ENCODE assay signal across 10 mouse cellular contexts in the genomic region with DNA sequence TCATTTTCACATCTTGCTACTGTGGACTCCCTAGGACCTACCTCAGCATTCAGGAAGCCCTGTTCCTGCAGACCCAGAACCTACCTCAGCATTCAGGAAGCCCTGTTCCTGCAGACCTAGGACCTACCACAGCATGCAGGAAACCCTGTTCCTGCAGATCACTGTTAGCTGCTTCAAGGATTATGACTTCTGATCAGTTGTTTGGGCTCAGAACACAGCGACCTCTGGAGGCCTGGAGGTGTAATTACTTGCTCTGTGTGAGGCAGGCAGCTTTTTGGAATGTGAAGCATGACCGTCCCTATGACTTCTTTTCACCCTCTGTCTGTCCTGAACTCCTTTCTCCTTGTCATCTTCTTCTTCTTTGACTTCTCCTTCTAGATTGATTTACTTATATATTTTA. TPM values are rescaled to one million over a fixed set of nuclear protein-coding genes. Genes with fewer than 3 reads are reported as not detected.
DNase-seq lines count a peak whose midpoint lies in the region; ATAC-seq and TF ChIP-seq lines count a peak whose summit lies in the region.
"Had no signal": no experiment of that assay in that cellular context is flagged by ENCODE, and none has a peak within 500 bp of the region (broad histone marks: within the 10 kb centered on the region; RNA-seq: fewer than 3 reads in every experiment).

No protein-coding gene starts in this region.

- TF ChIP-seq CTCF in hindbrain, postnatal 0 days (IDR thresholded peaks at IDR 0.05; ENCODE audit: low read depth), result peak; percentile 72
- TF ChIP-seq CTCF in bone marrow macrophage, adult 2 months (IDR thresholded peaks at IDR 0.05; ENCODE audit: low read depth, low read length), result peak; percentile 74

- peak; percentile 10 for DNase-seq in hindbrain, postnatal 0 days (ENCODE audit: low spot score)
- DNase-seq in hindbrain, embryonic 14.5 days (ENCODE audit: low spot score), result no peak
- DNase-seq in CD4-positive helper T cell, adult 2 months (ENCODE audit: low read depth, low spot score), result peak; percentile 53
- peak; percentile 46 for DNase-seq in mesoderm, embryonic 11.5 days (ENCODE audit: low read depth, low spot score)
- no peak for DNase-seq in urinary bladder, postnatal 25 days (ENCODE audit: low spot score)
- no peak for DNase-seq in cerebellum, adult 8-10 months
- DNase-seq in adrenal gland, postnatal 4 days (ENCODE audit: low spot score in 2 of 2), result no peak

- H3K36me3 ChIP-seq in hindbrain, postnatal 0 days (ENCODE audit: insufficient read depth, low read length), result no peaks in the 10 kb centered on the region
- H3K36me3 ChIP-seq in hindbrain, embryonic 14.5 days (replicated peaks; ENCODE audit: control insufficient read depth, insufficient read depth), result no peaks in the 10 kb centered on the region

- H3K4me2 ChIP-seq in hindbrain, postnatal 0 days (ENCODE audit: low read depth, low read length), result no peak overlapping the region
- no peak overlapping the region for H3K4me2 ChIP-seq in hindbrain, embryonic 14.5 days (replicated peaks)

- H3K27me3 ChIP-seq in hindbrain, postnatal 0 days (ENCODE audit: insufficient read depth, low read length), result no peaks in the 10 kb centered on the region
- no peaks in the 10 kb centered on the region for H3K27me3 ChIP-seq in hindbrain, embryonic 14.5 days (ENCODE audit: control insufficient read depth, insufficient read depth, low read length)

- WGBS in hindbrain, postnatal 0 days, result 41% methylated on average over 2 of the region's 2 CpGs
- WGBS in hindbrain, embryonic 14.5 days, result 43% methylated on average over 2 of the region's 2 CpGs

- H3K9ac ChIP-seq in hindbrain, postnatal 0 days (replicated peaks; ENCODE audit: low read length), result no peak overlapping the region
- no peak overlapping the region for H3K9ac ChIP-seq in hindbrain, embryonic 14.5 days

- no peaks in the 10 kb centered on the region for H3K4me1 ChIP-seq in hindbrain, postnatal 0 days (ENCODE audit: insufficient read depth, low read length)
- H3K4me1 ChIP-seq in hindbrain, embryonic 14.5 days (replicated peaks; ENCODE audit: control insufficient read depth, insufficient read depth, low read length), result no peaks in the 10 kb centered on the region
- peaks cover 12% of the 10 kb centered on the region for H3K4me1 ChIP-seq in bone marrow macrophage, adult 2 months (ENCODE audit: control insufficient read depth, insufficient read depth, low read length)

- H3K27ac ChIP-seq in hindbrain, postnatal 0 days, result no peak overlapping the region
- no peak overlapping the region for H3K27ac ChIP-seq in hindbrain, embryonic 14.5 days
- no peak overlapping the region for H3K27ac ChIP-seq in bone marrow macrophage, adult 2 months (ENCODE audit: insufficient read depth, low read depth, low read length)

- H3K4me3 ChIP-seq in hindbrain, postnatal 0 days (ENCODE audit: low read length), result no peak overlapping the region
- no peak overlapping the region for H3K4me3 ChIP-seq in hindbrain, embryonic 14.5 days (replicated peaks; ENCODE audit: low read length)
- H3K4me3 ChIP-seq in bone marrow macrophage, adult 2 months (ENCODE audit: insufficient read depth, low read length), result no peak overlapping the region; the same call in 1 of the 2 replicates
- H3K4me3 ChIP-seq: myocyte had no signal

- H3K9me3 ChIP-seq in hindbrain, postnatal 0 days (ENCODE audit: low read length), result no peaks in the 10 kb centered on the region
- no peaks in the 10 kb centered on the region for H3K9me3 ChIP-seq in hindbrain, embryonic 14.5 days (ENCODE audit: control insufficient read depth, low read length)

- ATAC-seq in hindbrain, postnatal 0 days, result no peak
- no peak for ATAC-seq in hindbrain, embryonic 14.5 days (ENCODE audit: low FRiP score)

- no peak for TF ChIP-seq POLR2A in bone marrow macrophage, adult 2 months (IDR thresholded peaks at IDR 0.05; ENCODE audit: borderline replicate concordance, low read depth, low read length)

RNA-seq across cellular contexts. Expression of a gene that starts 27.1 kb away (rescaled TPM):
- 65.4 and 74.2 TPM in 2 replicates for total RNA-seq in hindbrain, postnatal 0 days (2014; rRNA removed)
- polyA plus RNA-seq in hindbrain, postnatal 0 days (2015; fragmentation: Nextera tagmentation; extraction: Ambion mirVana), result 117 and 120 TPM in 2 replicates
- polyA plus RNA-seq in hindbrain, embryonic 14.5 days (2014; fragmentation: Nextera tagmentation; extraction: Ambion mirVana), result 117 and 121 TPM in 2 replicates
- 25.9 and 26.8 TPM in 2 replicates for polyA plus RNA-seq in bone marrow macrophage, adult 2 months (2012; ENCODE audit: insufficient read depth, insufficient read length, missing spikeins)
- 10 to 100 TPM; 14.9 to 17.3 TPM for total RNA-seq in adrenal gland, postnatal 4 days (2021)

RNA-seq across cellular contexts. Expression of a gene that starts 38.5 kb away (rescaled TPM):
- total RNA-seq in hindbrain, postnatal 0 days (2014; rRNA removed), result 20.8 and 27.3 TPM in 2 replicates
- 7.2 and 7.4 TPM in 2 replicates for polyA plus RNA-seq in hindbrain, postnatal 0 days (2015; fragmentation: Nextera tagmentation; extraction: Ambion mirVana)
- 7.3 and 7.7 TPM in 2 replicates for polyA plus RNA-seq in hindbrain, embryonic 14.5 days (2014; fragmentation: Nextera tagmentation; extraction: Ambion mirVana)
- not detected in 2 replicates for polyA plus RNA-seq in bone marrow macrophage, adult 2 months (2012; ENCODE audit: insufficient read depth, insufficient read length, missing spikeins)
- total RNA-seq in adrenal gland, postnatal 4 days (2021), result 1 to 10 TPM; 6.6 to 7.2 TPM
- total RNA-seq: common myeloid progenitor, adult 5-6 weeks had no signal

RNA-seq across cellular contexts. Expression of a gene that starts 45.0 kb away (rescaled TPM):
- 22.5 and 33.6 TPM in 2 replicates for total RNA-seq in hindbrain, postnatal 0 days (2014; rRNA removed)
- polyA plus RNA-seq in hindbrain, postnatal 0 days (2015; fragmentation: Nextera tagmentation; extraction: Ambion mirVana), result 28.5 and 31.3 TPM in 2 replicates
- 9.8 and 12.8 TPM in 2 replicates for polyA plus RNA-seq in hindbrain, embryonic 14.5 days (2014; fragmentation: Nextera tagmentation; extraction: Ambion mirVana)
- polyA plus RNA-seq in bone marrow macrophage, adult 2 months (2012; ENCODE audit: insufficient read depth, insufficient read length, missing spikeins), result 14.1 and 17.3 TPM in 2 replicates
- 10 to 100 TPM; 58.7 to 58.8 TPM for total RNA-seq in adrenal gland, postnatal 4 days (2021)

RNA-seq across cellular contexts. Expression of a gene that starts 51.5 kb away (rescaled TPM):
- 74.1 and 74.7 TPM in 2 replicates for total RNA-seq in hindbrain, postnatal 0 days (2014; rRNA removed)
- 28.8 and 31.0 TPM in 2 replicates for polyA plus RNA-seq in hindbrain, postnatal 0 days (2015; fragmentation: Nextera tagmentation; extraction: Ambion mirVana)
- polyA plus RNA-seq in hindbrain, embryonic 14.5 days (2014; fragmentation: Nextera tagmentation; extraction: Ambion mirVana), result 47.1 and 50.6 TPM in 2 replicates
- 25.3 and 28.0 TPM in 2 replicates for polyA plus RNA-seq in bone marrow macrophage, adult 2 months (2012; ENCODE audit: insufficient read depth, insufficient read length, missing spikeins)
- total RNA-seq in adrenal gland, postnatal 4 days (2021), result 10 to 100 TPM; 43.0 to 44.3 TPM

Comparison
In these comparisons a context has a peak if more than half of its experiments do, and no peak if none do; other contexts are left out.
1. DNase-seq: peak in hindbrain, postnatal 0 days (single experiment), CD4-positive helper T cell, adult 2 months (single experiment) and mesoderm, embryonic 11.5 days (single experiment); none in hindbrain, embryonic 14.5 days (single experiment), urinary bladder, postnatal 25 days (single experiment), cerebellum, adult 8-10 months (single experiment) and adrenal gland, postnatal 4 days (0 of 2).